Mouse (Mus musculus): ENCODE measurements around the gene U2af1l4. TPM values are rescaled to one million over a fixed set of nuclear protein-coding genes. Genes with fewer than 3 reads are reported as not detected.
A peak's percentile ranks its signal among the peaks of the same experiment; 100 is the strongest.

Gene U2af1l4
- polyA plus RNA-seq, 1 experiment from 2014 or later, result 98.9 TPM

DNA sequence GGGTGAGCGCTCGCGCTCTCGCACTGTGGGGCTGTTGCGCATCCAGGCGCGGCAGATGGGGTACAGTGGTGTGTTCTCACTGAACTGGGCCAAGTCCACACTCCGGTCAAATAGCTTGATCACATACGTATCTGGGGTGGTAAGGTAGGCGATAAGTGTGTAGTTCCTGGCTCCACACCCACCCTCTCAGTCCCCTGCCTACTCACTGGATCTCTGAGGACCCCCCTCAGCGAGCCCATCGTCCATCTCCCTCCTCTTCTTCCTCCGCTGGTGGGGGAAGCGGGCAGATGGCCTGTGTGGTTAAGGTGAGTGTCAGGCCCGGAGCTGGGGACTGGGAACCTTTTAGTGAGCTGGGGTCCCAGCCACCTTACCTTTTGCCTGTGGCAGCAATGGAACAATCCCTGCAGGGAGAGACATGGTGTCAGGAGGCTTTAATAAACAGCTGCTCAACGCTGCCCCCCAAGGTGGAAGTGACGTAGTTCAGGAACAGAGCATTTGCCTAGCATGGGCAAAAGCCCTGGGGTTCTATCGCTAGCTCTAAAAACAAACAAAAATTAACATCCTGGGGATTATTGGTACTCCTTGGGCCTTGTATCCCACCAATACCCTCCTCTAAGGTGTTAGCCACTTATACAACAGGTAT, 6.1 kb upstream of the U2af1l4 start:
- Histone ChIP-seq H3K4me1 (replicated peaks) (peaks cover 45% of the 10 kb centered on the region), H3K9me3 (no peaks in the 10 kb centered on the region), H3K4me2 (no peak overlapping the region), H3K36me3 (peaks cover 39% of the 10 kb centered on the region), H3K9ac (no peak overlapping the region), H3K4me3 (no peak overlapping the region), H3K27ac (no peak overlapping the region), H3K27me3 (peaks cover 11% of the 10 kb centered on the region; the same call in 1 of the 2 replicates)
- ATAC-seq (ENCODE audit: low FRiP score), result no peak
- 97% methylated on average over 18 of the region's 18 CpGs for WGBS

- Histone ChIP-seq H3K4me2 (peak overlapping the region; percentile 91), H3K36me3 (peaks cover 39% of the 10 kb centered on the region), H3K27ac (no peak overlapping the region), H3K4me1 (replicated peaks) (peaks cover 43% of the 10 kb centered on the region), H3K4me3 (0 out of 2 replicates have a peak overlapping the region, but pooled peaks have one; percentile 61), H3K9me3 (no peaks in the 10 kb centered on the region), H3K27me3 (peaks cover 11% of the 10 kb centered on the region; the same call in 1 of the 2 replicates), H3K9ac (peak overlapping the region; percentile 88)
- ATAC-seq (ENCODE audit: low FRiP score), result no peak
- WGBS, result 87% methylated on average over 13 of the region's 13 CpGs
These were observed 5.1 kb upstream of the U2af1l4 start for GRCm38 (mm10) chr7:30557901-30558514.

GRCm38 (mm10) chr7:30558656-30559442, 4.3 kb upstream of the U2af1l4 start:
- 16% methylated on average over 12 of the region's 12 CpGs for WGBS
- H3K27ac ChIP-seq, result peak overlapping the region; percentile 41
- no peak for ATAC-seq (ENCODE audit: low FRiP score)

DNA sequence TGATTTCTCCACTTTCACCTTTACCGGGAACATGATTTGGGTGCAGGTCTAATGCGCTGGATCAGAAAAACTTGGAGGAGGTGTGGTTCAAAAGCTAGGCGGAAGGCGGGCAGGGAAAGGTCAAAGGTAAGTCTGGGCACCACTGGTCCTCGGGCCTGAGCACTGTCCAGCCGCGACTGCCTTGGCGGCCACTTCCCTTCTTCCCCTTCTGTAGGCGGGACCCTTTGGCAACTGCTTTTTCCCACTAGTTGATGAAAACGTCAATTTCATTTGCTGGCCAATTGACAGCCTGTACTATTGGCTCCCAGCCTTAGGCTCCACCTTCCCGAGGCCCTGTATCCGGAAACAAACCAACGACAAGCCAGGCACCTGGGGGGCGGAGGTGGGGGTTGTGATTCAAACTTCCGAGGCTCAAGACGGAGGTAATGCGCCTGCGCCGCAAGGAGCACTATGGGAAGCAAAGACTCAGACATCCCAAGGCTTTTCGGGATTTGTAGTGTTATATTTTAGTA, 3.6 kb upstream of the U2af1l4 start, which contains the start of gene Lin37:
TSS of gene Lin37 (minus strand) at position 396 of the 512 bp plus-strand sequence.
- H3K9ac ChIP-seq, result peak within 1 kb of the TSS; percentile 88
- under 1% methylated on average over 20 of the region's 20 CpGs for WGBS

More at GRCm38 (mm10) chr7:30558656-30559442, 4.3 kb upstream of the U2af1l4 start:
- H3K4me3 ChIP-seq, result peak overlapping the region; percentile 61
- no peaks in the 10 kb centered on the region for H3K9me3 ChIP-seq
- H3K9ac ChIP-seq, result peak overlapping the region; percentile 88
- H3K4me1 ChIP-seq (replicated peaks), result peaks cover 38% of the 10 kb centered on the region
- peaks cover 8% of the 10 kb centered on the region; the same call in 1 of the 2 replicates for H3K27me3 ChIP-seq
- peaks cover 39% of the 10 kb centered on the region for H3K36me3 ChIP-seq
- H3K4me2 ChIP-seq, result peak overlapping the region; percentile 91

GRCm38 (mm10) chr7:30560296-30560695, 2.8 kb upstream of the U2af1l4 start:
- Histone ChIP-seq H3K27me3 (no peaks in the 10 kb centered on the region), H3K4me2 (peak overlapping the region; percentile 91), H3K9me3 (no peaks in the 10 kb centered on the region), H3K9ac (no peak overlapping the region), H3K4me1 (replicated peaks) (peaks cover 42% of the 10 kb centered on the region), H3K36me3 (peaks cover 28% of the 10 kb centered on the region), H3K4me3 (no peak overlapping the region; the same call in 1 of the 2 replicates), H3K27ac (peak overlapping the region; percentile 24; the same call in 1 of the 2 replicates)
- 76% methylated on average over 2 of the region's 2 CpGs for WGBS
- ATAC-seq (ENCODE audit: low FRiP score), result no peak

More for the DNA sequence above, 3.6 kb upstream of the U2af1l4 start, which contains the start of gene Lin37:
- H3K27me3 ChIP-seq, result peaks cover 1% of the 10 kb centered on the region; the same call in 1 of the 2 replicates
- H3K4me3 ChIP-seq, result peak within 1 kb of the TSS; percentile 61
- H3K4me1 ChIP-seq (replicated peaks), result peaks cover 41% of the 10 kb centered on the region
- peaks cover 33% of the 10 kb centered on the region for H3K36me3 ChIP-seq
- H3K9me3 ChIP-seq, result no peaks in the 10 kb centered on the region
- H3K4me2 ChIP-seq, result peak within 1 kb of the TSS; percentile 91
- H3K27ac ChIP-seq, result peak within 1 kb of the TSS; percentile 41
- ATAC-seq (ENCODE audit: low FRiP score), result peak; percentile 86

GRCm38 (mm10) chr7:30562526-30563116, 480 bp upstream of the U2af1l4 start:
- no peaks in the 10 kb centered on the region for H3K9me3 ChIP-seq
- peak overlapping the region; percentile 70 for H3K9ac ChIP-seq
- H3K4me2 ChIP-seq, result peak overlapping the region; percentile 73
- peaks cover 39% of the 10 kb centered on the region for H3K4me1 ChIP-seq (replicated peaks)
- peak overlapping the region; percentile 76 for H3K27ac ChIP-seq
- H3K36me3 ChIP-seq, result peaks cover 28% of the 10 kb centered on the region
- no peaks in the 10 kb centered on the region for H3K27me3 ChIP-seq
- WGBS, result 1% methylated on average over 27 of the region's 27 CpGs
- no peak for ATAC-seq (ENCODE audit: low FRiP score)
- H3K4me3 ChIP-seq, result peak overlapping the region; percentile 75

DNA sequence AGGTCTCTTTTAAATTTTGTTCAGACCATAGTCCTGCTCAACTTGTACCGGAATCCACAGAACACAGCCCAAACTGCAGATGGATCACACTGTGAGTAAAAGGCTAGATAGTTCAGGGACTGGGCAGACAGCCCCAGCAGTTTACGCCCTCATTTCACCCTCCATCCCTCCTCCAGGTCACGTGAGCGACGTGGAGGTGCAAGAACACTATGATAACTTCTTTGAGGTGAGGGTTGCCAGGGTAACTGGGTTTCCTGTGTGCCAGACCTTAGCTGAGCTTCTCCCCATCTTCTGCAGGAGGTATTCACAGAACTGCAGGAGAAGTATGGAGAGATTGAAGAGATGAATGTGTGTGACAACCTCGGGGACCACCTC, 792 bp downstream of the U2af1l4 start:
- peak overlapping the region; percentile 75 for H3K4me3 ChIP-seq
- peak overlapping the region; percentile 76 for H3K9ac ChIP-seq
- H3K27ac ChIP-seq, result peak overlapping the region; percentile 95
- no peaks in the 10 kb centered on the region for H3K9me3 ChIP-seq
- 27% methylated on average over 6 of the region's 6 CpGs for WGBS
- peak overlapping the region; percentile 66 for H3K4me2 ChIP-seq
- H3K27me3 ChIP-seq, result no peaks in the 10 kb centered on the region
- ATAC-seq (ENCODE audit: low FRiP score), result no peak
- H3K36me3 ChIP-seq, result peaks cover 37% of the 10 kb centered on the region
- peaks cover 26% of the 10 kb centered on the region for H3K4me1 ChIP-seq (replicated peaks)

- no peak for ATAC-seq (ENCODE audit: low FRiP score)
- peak within 1 kb of the TSS; percentile 75 for H3K4me3 ChIP-seq
- WGBS, result 96% methylated on average over 12 of the region's 12 CpGs
- H3K4me2 ChIP-seq, result peak within 1 kb of the TSS; percentile 66
- peaks cover 48% of the 10 kb centered on the region for H3K36me3 ChIP-seq
- H3K27me3 ChIP-seq, result no peaks in the 10 kb centered on the region
- H3K27ac ChIP-seq, result no peak within 1 kb of the TSS
- no peaks in the 10 kb centered on the region for H3K9me3 ChIP-seq
- peaks cover 20% of the 10 kb centered on the region for H3K4me1 ChIP-seq (replicated peaks)
- 0 out of 2 replicates have a peak within 1 kb of the TSS, but pooled peaks have one; percentile 76 for H3K9ac ChIP-seq
These were observed 2.0 kb downstream of the U2af1l4 start, which contains the start of gene Igflr1 for GRCm38 (mm10) chr7:30564970-30565571. Igflr1 (plus strand) TSS chr7:30565427.

DNA sequence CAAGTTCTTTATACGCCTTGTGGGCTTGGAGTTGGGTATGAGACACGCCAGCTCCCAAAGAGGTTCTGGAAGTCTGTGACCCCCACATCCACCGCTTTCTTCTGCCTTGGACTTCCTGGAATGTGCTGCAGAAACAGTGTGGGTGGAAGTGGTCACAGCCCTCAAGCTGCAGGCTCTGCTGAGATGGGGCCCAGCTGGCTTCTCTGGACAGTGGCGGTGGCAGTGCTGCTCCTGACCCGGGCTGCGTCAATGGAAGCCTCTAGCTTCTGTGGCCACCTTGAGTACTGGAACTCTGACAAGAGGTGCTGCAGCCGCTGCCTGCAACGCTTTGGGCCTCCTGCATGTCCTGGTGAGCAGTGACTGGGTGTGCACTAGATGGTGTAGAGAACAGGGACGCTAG, 2.9 kb downstream of the U2af1l4 start:
- H3K9ac ChIP-seq, result no peak overlapping the region
- no peak for ATAC-seq (ENCODE audit: low FRiP score)
- peaks cover 17% of the 10 kb centered on the region for H3K4me1 ChIP-seq (replicated peaks)
- peaks cover 58% of the 10 kb centered on the region for H3K36me3 ChIP-seq
- no peaks in the 10 kb centered on the region for H3K9me3 ChIP-seq
- 86% methylated on average over 9 of the region's 9 CpGs for WGBS
- no peak overlapping the region for H3K4me3 ChIP-seq
- no peaks in the 10 kb centered on the region for H3K27me3 ChIP-seq
- no peak overlapping the region for H3K27ac ChIP-seq
- no peak overlapping the region for H3K4me2 ChIP-seq

DNA sequence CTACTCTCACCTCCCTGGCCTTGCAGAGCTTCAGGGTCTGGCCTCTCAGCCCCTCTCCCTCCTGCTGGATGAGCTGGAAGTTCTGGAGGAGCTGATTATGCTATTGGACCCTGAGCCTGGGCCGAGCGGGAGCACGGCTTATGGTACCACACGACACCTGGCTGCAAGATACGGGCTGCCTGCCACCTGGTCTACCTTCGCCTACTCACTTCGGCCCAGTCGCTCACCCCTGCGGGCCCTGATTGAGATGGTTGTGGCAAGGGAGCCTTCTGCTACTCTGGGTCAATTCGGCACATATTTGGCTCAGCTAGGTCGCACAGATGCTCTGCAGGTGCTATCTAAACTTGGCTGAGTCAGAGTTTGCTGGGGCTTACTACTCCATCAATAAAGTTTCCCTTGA, 4.5 kb downstream of the U2af1l4 start:
- 91% methylated on average over 11 of the region's 11 CpGs for WGBS
- H3K36me3 ChIP-seq, result peaks cover 71% of the 10 kb centered on the region
- ATAC-seq (ENCODE audit: low FRiP score), result no peak
- H3K27me3 ChIP-seq, result no peaks in the 10 kb centered on the region
- H3K9me3 ChIP-seq, result no peaks in the 10 kb centered on the region
- H3K4me3 ChIP-seq, result no peak overlapping the region
- H3K9ac ChIP-seq, result no peak overlapping the region
- H3K4me1 ChIP-seq (replicated peaks), result peaks cover 11% of the 10 kb centered on the region
- H3K4me2 ChIP-seq, result no peak overlapping the region
- no peak overlapping the region for H3K27ac ChIP-seq

- no peaks in the 10 kb centered on the region for H3K27me3 ChIP-seq
- H3K9me3 ChIP-seq, result no peaks in the 10 kb centered on the region
- no peak overlapping the region for H3K27ac ChIP-seq
- H3K4me2 ChIP-seq, result no peak overlapping the region
- H3K4me1 ChIP-seq (replicated peaks), result no peaks in the 10 kb centered on the region
- 88% methylated on average over 5 of the region's 5 CpGs for WGBS
- peaks cover 95% of the 10 kb centered on the region for H3K36me3 ChIP-seq
- no peak overlapping the region for H3K9ac ChIP-seq
- ATAC-seq (ENCODE audit: low FRiP score), result no peak
- H3K4me3 ChIP-seq, result no peak overlapping the region
These were observed 9.3 kb downstream of the U2af1l4 start for GRCm38 (mm10) chr7:30572389-30572788.
